Mouse (Mus musculus): ENCODE data around the gene Gm20914. TPM values are rescaled to one million over a fixed set of nuclear protein-coding genes. Genes with fewer than 3 reads are reported as not detected.
"Not testable (repeated sequence)": the region's sequence is repeated elsewhere in the genome, so short reads cannot be mapped to it uniquely, and the experiment has no call there.

The Gm20914 gene
- polyA plus RNA-seq (2012; ENCODE audit: insufficient read depth, insufficient read length, missing spikeins): not detected in 2 replicates

DNA sequence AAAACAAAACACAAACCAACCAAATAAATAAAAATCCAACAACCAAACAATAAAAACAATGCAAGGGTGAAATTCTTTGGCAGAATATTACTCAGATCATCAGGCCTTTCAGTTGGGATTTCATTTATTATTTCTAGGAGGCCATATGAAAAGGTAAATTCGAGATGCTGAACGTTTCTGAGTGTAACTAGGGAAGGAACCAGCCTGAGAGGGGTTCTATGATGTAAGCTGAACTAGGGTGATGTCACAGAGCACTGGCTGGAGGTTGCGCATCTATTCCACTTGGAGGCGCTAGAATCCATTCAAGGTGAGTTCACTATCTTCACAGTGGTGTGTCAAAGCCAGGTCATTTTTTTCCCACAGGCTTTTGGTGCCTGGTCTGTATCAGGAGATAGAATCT, at the start of gene Gm20914:
Gm20914 (plus strand) TSS at position 301 of the 400 bp plus-strand sequence.
- not testable (repeated sequence) for H3K27ac ChIP-seq (replicated peaks; ENCODE audit: low read depth, low read length); H3K4me3 ChIP-seq (ENCODE audit: insufficient read depth, low read depth, low read length); H3K4me1 ChIP-seq (ENCODE audit: control insufficient read depth, insufficient read depth, insufficient read length, low read length)

Other genes starting within 250 kb of the Gm20914 start
- not detected in 2 replicates for gene Gm21854, start 69.0 kb upstream of the Gm20914 start, polyA plus RNA-seq (2012; ENCODE audit: insufficient read depth, insufficient read length, missing spikeins)
- gene Gm28171, start 67.4 kb downstream of the Gm20914 start, polyA plus RNA-seq (2012; ENCODE audit: insufficient read depth, insufficient read length, missing spikeins): not detected in 2 replicates
- not detected in 2 replicates for gene Gm21778, start 216.5 kb downstream of the Gm20914 start, polyA plus RNA-seq (2012; ENCODE audit: insufficient read depth, insufficient read length, missing spikeins)

All from brown adipose tissue, adult 24 weeks (tissue).